Mouse (Mus musculus): ENCODE data around the gene Pdcd1.
A peak's percentile ranks its signal among the peaks of the same experiment; 100 is the strongest.
"Not testable (repeated sequence)": the region's sequence is repeated elsewhere in the genome, so short reads cannot be mapped to it uniquely, and the experiment has no call there.

Gene Pdcd1

DNA sequence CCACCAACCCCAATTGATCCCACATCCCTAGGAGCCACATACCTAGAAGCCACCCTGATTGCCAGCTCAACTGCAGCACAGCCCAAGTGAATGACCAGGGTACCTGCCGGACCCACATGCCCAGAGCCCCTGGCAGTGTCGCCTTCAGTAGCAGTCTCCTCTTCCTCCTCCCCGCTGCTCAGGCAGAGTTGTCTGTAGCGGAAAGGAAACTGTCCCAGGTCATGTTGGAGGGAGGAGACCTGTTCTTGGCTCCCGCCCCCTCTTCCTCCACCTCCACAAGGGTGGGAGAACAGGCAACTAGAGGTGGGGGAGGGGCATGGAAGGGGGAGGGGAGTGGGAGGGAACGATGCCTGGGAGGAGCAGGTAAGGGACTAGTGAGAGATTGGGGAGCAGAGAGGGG is at the start of gene Pdcd1:
Gene Pdcd1, minus strand, starts transcription at position 181 of the 400 bp plus-strand sequence.
- DNase-seq (ENCODE audit: low spot score in 2 of 2), result no peak

DNA sequence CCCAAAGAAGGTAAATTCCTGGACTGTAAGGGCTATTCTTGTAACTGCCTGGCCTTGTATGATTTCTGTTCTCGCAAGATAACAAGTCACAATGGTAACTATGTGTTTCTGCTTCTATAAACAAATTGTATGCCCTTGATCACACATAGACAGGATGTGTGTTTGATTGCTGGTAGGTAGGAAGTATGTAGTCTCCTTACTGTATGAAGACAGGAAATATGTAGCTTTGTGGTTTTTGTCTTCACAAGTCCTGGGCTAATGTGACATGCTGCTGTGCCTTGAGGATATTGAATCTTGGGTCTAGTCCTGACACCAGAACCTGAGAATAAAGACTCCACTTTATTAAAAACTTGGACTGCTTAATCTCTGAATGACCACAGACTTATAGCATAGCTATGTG is 39.4 kb upstream of the Pdcd1 start:
- peak in 1 of 2 experiments; percentile 7 for DNase-seq (ENCODE audit: low spot score in 2 of 2)

DNA sequence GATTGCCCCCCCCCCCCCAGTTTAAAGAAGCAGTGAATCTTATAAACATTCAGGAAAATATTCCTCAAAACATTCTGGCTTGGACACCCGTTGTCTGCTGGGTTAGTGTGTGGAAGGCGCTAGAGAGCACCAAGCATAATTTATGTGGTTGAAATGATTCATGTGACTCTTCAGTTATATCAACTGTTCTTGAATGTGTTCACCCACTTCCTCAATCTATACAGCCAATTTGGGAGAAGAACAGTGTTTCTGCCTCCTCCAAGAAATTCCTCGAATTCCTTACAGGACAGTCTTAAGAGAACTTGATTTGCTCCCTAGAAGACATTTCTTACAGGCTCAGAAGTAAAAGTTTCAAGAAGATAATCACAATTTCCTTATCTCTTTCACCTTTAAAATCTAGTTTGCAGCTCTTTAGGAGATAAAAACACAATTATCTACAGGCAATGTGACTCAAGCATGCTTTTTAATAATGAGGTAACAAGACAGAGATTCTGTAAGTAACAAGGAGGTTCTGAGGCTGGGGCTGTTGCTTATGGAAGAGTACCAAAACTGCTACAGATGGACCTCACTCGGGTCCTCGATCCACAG is 34.1 kb upstream of the Pdcd1 start:
- no peak for DNase-seq (ENCODE audit: low spot score in 2 of 2)

DNA sequence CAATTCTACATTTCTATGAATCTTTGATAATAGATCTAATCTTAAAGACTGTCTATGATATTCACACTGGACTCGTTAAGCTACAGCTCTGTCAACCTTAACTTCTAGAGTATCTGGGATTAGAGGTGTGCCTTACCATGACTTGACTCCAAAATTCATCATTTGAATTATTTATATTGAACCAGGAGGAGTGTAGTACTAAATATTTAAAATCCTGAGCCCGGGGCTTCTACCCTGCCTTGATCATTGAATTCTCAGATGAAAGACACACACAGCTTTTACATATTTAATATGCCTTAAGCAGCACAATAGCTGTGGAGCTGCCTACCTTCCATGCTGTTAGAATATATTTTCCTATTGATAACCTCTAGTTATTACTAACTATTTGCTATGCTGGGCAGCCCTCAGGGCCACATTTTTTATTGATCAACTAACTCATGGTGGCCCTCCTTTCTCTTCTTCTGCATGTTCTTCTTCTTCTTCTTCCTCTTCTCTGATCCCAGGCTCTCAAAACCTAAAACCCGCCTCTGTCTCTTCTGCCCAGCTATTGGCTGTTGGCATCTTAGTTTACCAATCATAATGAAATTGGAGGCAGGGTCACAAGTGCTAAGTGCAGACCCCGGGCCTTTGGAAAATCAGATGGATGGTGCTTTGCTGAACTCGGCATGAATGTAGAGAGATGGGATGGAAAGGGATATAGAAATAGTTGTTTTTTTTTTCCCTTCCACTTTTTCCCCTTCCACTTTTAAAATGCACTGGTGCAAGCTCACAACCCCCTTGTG is 33.2 kb upstream of the Pdcd1 start:
- DNase-seq (ENCODE audit: low spot score in 2 of 2), result no peak

DNA sequence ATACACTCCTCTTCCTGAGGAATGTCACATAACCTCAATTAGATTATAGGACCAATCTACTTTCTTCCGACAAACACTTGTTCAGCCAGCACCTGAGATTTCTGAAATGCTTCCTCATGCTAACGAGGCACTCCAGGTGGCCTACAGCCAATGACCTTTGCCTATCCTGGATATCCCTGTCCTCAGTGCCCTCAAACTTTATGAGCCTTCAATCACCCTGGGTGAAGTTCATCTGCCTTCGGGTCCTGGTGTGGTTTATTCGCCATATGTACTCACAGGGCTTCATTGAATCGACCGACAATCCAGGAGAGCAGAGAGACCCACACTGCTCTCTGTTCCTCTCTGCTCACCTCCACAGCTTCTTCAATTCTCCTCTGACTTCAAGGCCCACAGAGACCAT is 29.4 kb upstream of the Pdcd1 start:
- no peak for DNase-seq (ENCODE audit: low spot score in 2 of 2)

DNA sequence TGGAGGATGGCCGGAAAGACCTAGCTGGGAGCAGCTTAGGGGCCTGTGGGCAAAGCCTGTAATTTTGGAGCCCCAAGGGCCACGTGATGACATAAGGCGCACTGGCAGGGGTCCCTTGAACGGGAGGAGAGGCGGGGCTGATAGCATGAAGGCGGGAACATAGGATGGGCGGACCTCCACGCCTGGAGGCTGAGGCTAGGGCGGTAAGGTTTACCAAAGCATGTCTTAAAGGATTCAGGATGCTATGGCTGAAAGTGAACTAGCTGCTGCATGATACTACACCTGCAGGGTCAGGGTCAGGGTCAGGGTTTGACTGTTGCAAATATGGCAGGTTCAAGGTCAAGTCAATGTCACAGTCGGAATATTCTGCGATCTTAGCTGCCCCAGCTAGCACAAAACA is 28.8 kb upstream of the Pdcd1 start:
- no peak for DNase-seq (ENCODE audit: low spot score in 2 of 2)

DNA sequence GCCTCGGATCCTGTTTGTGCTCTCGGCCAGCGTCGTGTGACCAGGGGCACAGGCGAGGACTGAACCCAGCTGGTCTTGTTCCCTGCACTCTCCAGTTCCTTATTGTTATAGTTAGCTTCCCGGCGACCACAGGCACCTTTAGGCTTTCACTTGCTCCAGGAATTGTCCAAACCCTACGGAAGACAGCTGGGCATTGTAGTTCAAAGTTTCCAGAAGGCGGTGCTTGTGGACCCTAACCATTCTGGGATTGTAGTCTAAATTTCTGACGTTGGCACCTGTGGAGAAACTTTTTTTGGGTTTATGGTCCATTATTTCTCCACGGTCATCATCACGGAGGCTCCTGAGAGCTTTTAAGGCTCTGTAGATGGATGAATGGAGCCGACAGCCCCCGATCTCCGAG is 28.4 kb upstream of the Pdcd1 start:
- no peak for DNase-seq (ENCODE audit: low spot score in 2 of 2)

DNA sequence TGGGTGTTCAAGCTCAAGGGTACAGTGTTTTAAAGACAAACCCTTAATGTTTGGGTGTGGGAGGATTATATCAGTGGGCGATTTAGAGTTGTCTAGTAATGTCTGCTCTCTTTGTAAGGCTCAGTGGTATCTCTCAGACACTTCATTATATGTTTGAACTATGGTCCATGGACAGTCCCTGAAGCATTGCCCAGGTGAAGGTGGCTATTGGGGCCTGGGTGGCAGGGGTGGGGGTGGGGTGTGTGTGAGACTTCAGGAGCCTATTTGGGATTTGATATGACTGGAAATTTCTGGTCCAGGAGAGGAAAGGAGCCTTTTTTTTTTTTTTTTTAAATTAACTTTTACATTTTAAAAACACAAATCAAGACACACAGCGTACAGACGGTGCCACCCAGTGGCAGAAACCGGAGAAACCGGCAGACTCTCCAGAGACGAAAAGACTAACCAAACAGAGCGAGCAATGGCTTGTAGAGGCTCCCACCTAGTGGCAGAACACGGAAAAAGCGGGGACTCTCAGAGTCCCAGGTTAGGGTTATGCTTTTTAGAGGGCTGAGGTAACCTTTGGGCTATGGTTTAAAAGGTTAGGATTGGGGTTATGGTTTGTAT is 26.6 kb upstream of the Pdcd1 start:
- peak; percentile 74 to 80 for DNase-seq (ENCODE audit: low spot score in 2 of 2)

DNA sequence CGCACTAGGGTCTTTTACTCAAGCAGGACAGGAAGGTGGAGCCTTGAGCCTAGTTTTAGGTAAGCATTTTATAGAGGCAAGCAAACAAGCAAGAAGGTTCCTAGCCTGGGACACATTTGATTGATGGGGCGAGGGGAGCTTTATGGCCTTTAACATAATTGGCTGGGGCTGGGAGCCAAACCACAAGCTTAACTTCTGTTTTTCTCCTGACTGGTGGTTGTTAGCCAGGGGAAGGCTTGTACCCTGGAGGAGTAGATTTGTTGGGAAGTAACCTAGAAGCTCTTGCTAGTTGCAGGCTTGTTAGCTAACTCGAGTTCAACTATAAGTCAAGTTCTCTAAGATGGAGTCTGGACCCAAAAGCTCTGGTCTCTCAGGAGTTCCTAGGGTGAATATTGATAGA is 26.0 kb upstream of the Pdcd1 start:
- DNase-seq (ENCODE audit: low spot score in 2 of 2), result no peak

DNA sequence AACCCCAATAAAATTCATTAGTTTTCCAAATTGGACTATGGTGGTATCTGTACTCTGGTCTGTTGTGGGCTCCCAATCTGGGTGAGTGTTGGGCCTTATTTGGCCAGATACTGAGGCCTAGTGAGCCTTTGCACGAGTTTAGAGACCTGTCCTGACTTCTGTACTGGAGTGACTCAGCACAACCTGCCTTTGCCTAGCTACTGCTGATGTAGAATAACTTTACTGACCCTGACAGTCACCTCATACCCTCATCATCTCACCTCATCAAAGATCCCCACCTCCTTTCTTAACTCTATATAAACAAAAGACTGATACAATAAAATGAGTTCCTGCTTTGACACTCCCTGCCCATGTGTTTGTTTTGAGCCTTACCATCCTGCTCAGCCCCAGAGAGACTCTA is 24.3 kb upstream of the Pdcd1 start:
- no peak for DNase-seq (ENCODE audit: low spot score in 2 of 2)

DNA sequence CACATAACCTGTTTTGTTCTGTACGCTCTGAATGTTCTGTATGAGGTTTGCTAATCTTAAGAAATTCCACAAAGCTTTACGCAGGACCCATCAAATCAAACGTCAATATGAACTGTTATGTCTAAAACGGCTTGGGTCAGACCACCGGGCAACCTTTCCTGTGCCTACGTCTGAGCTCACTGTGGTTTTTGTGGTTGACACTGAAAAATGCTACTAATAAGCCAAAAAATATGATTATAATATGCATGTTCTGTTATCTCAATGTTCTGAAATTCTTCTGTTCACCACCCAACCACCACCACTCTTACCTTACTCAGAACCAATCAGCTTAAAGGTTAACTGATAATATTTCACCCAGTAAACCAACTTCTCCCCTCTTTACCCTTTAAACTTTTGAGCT is 22.4 kb upstream of the Pdcd1 start:
- DNase-seq (ENCODE audit: low spot score in 2 of 2), result peak; percentile 21 to 60

DNA sequence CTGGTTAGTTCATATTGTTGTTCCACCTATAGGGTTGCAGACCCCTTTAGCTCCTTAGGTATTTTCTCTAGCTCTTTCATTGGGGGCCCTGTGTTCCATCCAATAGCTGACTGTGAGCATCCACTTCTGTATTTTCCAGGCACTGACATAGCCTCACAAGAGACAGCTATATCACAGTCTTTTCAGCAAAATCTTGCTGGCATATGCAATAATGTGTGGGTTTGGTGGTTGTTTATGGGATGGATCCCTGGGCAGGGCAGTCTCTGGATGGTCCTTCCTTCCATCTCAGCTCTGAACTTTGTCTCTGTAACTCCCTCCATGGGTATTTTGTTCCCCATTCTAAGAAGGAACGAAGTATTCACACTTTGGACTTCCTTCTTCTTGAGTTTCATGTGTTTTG is 5.9 kb upstream of the Pdcd1 start:
- DNase-seq (ENCODE audit: low spot score in 2 of 2), result not testable (repeated sequence)

DNA sequence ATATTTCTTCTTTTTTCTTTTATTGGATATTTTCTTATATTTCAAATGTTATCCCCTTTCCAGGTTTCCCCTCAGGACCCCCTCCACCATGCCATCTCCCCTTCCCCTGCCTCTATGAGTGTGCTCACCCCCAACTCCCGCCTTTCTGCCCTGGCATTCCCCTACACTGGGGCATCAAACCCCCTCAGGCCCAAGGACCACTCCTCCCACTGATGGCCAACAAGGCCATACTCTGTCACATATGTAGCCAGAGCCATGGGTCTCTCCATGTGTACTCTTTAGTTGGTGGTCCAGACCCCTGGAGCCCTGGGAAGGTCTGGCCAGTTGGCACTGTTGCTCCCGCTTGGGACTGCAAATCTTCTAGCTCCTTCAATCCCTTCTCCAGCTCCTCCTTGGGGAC is 5.0 kb upstream of the Pdcd1 start:
- no peak for DNase-seq (ENCODE audit: low spot score in 2 of 2)

DNA sequence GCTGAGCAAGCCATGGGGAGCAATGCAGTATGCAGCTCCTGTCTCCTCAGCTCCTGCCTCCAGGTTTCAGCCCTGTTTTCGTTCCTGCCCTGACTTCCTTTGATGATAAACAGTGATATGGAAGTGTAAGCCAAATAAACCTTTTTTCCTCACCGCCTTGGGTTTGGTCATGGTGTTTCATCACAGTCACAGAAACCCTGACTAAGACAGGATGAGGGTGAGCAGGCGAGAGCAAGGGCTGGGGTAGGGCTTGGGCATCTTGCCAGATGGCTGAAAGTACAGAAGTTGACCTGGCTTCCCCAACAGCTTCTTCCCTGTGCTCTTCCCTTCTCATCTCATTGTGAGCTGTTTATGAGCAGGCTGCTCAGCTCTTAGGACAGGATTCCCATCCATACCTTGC is 3.6 kb upstream of the Pdcd1 start:
- peak in 1 of 2 experiments; percentile 26 for DNase-seq (ENCODE audit: low spot score in 2 of 2)

DNA sequence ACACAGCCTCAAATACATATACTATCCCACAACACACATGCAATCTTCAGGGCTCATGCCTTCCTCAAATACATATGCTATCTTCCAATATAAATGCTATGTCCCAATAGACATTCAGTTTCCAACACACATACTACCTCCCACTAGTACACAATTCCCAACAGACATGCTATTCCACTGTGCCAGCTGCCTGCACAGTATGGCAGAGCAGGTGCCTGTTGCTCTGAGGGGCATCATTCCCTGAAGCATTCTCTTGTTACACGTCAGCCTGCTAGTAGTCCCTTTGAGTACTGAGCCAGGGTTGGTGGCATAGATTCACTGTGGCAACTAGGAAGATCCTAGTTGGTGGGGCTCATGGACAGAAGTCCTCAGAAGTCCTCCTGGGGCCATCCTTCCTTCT is 2.1 kb upstream of the Pdcd1 start:
- no peak for DNase-seq (ENCODE audit: low spot score in 2 of 2)

DNA sequence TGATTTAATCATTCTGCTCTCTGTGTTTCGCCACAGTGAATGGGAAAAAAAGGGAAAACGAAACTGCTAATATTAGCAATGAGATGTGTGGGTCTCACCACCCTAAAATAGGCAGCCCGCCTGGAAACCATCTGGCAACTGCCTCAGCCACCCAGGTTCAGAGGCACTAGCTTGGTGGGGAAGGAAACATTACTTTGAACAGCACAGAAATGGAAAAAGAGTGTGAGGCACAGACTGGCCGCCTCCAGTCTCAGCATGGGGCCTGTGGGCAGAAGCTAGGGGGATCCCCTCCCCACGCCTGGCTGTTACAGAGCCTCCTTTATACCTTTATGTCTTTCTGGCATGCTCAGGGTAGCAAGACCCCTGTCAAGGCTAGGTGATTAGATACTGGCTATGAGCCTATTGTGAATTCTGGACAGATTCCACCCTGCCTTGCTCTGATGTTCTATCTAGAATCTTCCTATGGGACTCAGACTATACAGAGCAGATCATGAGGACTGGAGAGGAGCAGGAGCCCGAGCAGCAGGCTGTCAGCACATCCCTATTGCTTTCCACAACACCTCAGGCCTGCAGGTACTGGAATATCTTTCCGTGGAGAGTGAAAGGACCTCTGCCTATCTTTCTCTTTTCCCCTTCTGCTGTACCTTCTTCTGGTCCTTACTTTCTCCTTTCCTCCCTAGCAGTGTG is 1.3 kb upstream of the Pdcd1 start:
- no peak for DNase-seq (ENCODE audit: low spot score in 2 of 2)

DNA sequence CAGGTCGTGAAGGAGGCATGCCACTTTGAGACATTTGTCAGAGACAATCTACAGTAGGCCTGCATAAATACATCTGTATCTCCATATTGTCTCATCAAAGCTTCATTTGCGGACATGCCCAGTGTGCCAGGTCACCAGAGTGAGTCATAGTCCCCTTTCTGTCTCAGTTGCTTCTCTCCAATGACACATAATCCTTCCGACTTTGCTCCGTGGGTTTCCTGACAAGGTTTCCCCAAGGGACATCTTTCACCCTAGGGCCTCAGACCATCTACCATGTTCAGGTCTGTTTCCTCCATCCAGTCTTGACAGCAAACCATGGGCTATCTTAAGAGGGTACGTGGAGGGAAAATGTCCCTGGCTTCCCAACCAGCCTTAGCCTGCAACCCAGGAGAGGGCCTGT is 1.2 kb downstream of the Pdcd1 start:
- no peak for DNase-seq (ENCODE audit: low spot score in 2 of 2)

DNA sequence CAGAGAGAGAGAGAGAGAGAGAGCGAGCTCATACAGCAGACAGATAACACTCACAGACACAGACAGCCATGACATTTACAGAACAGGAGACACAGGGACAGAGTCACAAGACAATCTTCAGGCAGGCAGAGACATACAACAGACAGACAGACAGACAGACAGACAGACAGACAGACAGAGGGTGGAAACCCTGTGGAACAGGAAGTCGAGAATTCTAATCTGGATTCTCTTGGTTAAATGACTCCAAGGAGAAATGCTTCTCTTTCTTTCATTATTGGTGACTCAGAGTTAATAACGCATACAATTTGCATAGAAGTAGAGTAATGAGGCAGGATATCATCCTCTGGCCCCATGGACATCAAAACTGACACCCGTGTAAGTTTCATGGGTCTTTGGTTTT is 5.8 kb downstream of the Pdcd1 start:
- no peak for DNase-seq (ENCODE audit: low spot score in 2 of 2)

DNA sequence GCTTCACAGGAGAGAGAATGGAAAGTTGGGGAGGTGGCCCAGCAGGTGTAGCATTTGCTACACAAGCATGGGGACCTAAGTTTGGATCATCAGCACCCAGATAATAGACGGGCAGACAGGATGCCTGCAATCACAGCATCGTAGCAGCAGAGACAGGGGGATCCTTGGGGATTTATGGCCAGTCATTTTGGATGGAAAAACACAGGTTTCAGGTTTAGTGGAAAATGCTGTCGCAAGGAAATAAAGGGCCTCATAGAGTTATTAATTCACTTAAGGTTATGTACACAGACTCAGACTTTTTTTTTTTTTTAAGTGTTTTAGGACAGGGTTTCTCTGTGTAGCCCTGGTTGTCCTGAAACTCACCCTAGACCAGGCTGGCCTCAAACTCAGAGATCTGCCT is 6.8 kb downstream of the Pdcd1 start:
- DNase-seq (ENCODE audit: low spot score in 2 of 2), result no peak

DNA sequence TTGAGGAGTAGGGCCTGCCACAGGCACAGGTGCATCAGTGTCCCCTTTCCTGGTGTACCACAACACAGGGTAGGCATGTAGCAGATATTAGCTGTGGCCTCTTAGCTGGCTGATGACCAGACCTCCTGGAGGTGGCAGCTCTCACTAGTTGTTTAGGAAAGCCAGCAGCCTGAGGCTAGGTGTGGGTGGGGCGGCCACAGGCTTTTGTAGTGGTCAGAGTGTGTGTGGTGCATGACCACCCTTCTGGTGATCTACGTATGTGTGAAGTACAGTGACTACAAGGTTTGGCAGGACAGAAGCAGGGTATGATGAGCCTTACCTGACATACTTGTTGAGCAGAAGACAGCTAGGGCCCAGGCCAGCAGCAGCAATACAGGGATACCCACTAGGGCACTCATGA is 12.0 kb downstream of the Pdcd1 start:
- DNase-seq (ENCODE audit: low spot score in 2 of 2), result peak; percentile 61 to 80

DNA sequence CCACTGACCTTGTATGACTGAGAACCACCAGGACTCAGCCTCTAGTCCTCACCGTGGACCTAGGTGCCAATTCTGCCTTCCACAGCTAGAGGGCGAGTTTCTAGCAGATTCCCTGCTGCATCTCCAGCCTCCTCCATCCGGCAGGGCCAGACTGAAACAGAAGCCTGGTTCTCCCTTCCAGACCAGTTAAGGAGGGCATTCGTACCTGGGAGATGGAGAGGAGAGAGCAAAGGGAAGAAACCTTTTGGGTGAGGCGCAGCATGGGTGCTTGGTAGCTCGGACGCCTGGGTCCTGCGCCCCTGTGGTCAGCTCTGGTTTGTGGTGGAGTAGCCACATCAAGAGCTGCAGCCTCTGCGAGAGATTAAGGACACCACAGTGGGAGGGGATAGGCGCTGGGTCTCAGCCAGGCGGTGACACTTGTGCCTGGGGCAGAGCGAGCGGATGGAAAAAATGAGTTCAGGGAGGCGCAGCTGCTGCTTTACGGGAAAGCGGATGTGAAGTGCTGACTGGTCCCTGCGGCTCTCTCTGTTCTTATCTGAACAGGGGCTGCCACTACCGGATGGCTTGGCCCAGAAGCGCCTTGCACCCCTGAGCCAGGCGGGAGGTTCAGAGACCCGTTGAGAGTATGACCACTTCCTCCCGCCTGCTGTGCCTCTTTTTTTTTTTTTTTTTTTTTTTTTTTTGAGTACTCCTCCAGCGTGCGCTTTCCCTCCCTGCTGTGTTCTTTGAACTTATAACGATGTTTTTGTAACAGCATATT is 17.2 kb downstream of the Pdcd1 start:
- DNase-seq (ENCODE audit: low spot score in 2 of 2), result peak; percentile 82 to 91

DNA sequence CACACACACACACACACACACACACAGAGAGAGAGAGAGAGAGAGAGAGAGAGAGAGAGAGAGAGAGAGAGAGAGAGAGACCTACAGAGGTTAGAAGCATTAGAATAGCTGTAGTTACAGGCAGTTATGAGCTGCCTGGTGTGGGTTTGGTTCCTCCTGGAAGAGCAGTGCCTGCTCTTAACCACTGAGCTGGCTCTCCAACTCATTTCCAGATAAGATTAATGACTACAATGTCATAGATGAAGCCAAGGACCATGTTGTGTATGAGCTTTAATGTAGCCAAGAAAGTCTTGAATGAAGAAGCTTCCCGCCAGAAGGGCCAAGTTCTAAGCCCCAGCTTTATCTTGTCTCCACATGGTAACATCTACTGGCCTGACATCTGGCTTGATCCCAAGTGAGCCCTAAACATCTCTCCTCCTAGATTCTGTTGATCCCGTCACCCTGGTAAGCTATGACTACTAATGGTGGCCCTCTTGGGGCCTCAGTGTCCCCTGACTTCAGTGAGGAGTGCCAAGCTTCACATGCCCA is 19.2 kb downstream of the Pdcd1 start:
- no peak for DNase-seq (ENCODE audit: low spot score in 2 of 2)

Measured in natural killer cell, adult 2 months (primary cell).